Mouse (Mus musculus): ENCODE data around the gene Fam155a.

The Fam155a gene

GRCm38 (mm10) chr8:9180686-9181315 is 590.2 kb downstream of the Fam155a start:
- DNase-seq (ENCODE audit: low spot score in 2 of 2) = no peak

- no peak for DNase-seq (ENCODE audit: low spot score in 2 of 2)
Observed at GRCm38 (mm10) chr8:9176974-9177373, 594.0 kb downstream of the Fam155a start.

GRCm38 (mm10) chr8:9174865-9175565 is 595.9 kb downstream of the Fam155a start:
- peak in 1 of 2 experiments; percentile 7 for DNase-seq (ENCODE audit: low spot score in 2 of 2)

- DNase-seq (ENCODE audit: low spot score in 2 of 2) = no peak
Observed at GRCm38 (mm10) chr8:9171848-9172247, 599.1 kb downstream of the Fam155a start.

- DNase-seq (ENCODE audit: low spot score in 2 of 2) = no peak
Observed at GRCm38 (mm10) chr8:9167995-9168394, 603.0 kb downstream of the Fam155a start.

GRCm38 (mm10) chr8:9161606-9162005 is 609.4 kb downstream of the Fam155a start:
- DNase-seq (ENCODE audit: low spot score in 2 of 2) = no peak

GRCm38 (mm10) chr8:9159322-9159721 is 611.6 kb downstream of the Fam155a start:
- DNase-seq (ENCODE audit: low spot score in 2 of 2) = no peak

GRCm38 (mm10) chr8:9158652-9159051 is 612.3 kb downstream of the Fam155a start:
- no peak for DNase-seq (ENCODE audit: low spot score in 2 of 2)

GRCm38 (mm10) chr8:9157141-9157781 is 613.7 kb downstream of the Fam155a start:
- DNase-seq (ENCODE audit: low spot score in 2 of 2) = no peak

Data from spleen, postnatal 14 days (tissue).